Mouse (Mus musculus) liver, adult 2 months (tissue): ENCODE measurements around the gene Dld.

Source experiments
- CTCF ChIP-seq: fragments of 200-500 bp; IDR thresholded peaks from 2 replicates; pipeline ENCODE4 v1.5.1; 2011; ENCODE audit warnings: low read depth, low read length, control low read depth
- POLR2A ChIP-seq: fragments of 200-500 bp; IDR thresholded peaks from 2 replicates; pipeline ENCODE4 v1.6.1; 2011; ENCODE audit warnings: low read length, control low read depth; ENCODE audit not compliant: insufficient read depth; ENCODE audit errors: extremely low read depth

DNA sequence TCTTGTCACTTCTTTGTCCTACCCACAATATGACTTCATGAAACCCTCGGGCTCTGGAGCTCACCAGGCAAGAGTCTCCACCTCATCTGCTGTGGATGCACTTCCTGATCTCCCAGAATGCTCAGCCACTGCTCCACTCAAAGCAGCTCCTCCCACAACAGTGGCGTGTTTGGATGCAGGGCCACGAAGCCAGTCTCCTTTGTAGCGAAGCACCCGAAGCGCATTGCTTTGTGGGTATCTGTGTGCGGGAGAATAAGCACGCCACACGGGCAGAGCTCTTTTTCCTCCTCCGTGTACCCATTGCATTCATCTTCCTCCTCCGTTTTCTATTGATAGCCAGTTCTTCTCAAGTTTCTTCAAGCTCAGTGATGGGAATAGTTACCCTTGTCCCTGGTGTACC lies 26.0 kb upstream of the Dld start:
- TF ChIP-seq CTCF (no peak), POLR2A (no peak)
